Mouse (Mus musculus) liver, adult (tissue): ENCODE results near the gene Pcyt2.

Experiments
- GATA4 ChIP-seq: IDR thresholded peaks from 2 replicates; pipeline ENCODE4 v1.6.1; 2014; ENCODE audit warnings: mild to moderate bottlenecking, low read length; ENCODE audit not compliant: insufficient replicate concordance

The Pcyt2 gene

DNA sequence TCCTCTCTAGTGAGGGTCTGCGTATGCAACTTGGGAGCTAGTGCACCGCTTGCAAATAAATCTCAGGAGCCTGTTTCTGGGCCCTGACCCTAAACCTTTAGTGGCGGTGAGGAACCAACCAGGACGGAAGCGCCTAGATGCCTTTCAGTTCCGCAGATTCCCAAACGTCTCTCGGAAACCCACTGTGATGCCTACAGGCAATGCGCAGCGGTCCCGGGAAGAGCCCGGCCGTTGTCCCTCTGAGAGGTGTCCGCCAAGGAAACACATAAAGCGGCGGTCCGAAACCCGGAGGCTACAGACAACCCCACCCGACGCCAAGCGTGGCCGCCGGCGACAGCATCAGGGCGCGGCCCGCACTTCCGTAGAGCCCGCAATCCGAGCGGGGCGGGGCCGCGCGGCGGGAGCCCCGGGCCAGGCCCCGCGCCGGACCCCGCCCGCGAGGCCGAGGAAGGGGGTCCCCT lies 36.8 kb downstream of the Pcyt2 start:
- TF ChIP-seq GATA4: no peak

DNA sequence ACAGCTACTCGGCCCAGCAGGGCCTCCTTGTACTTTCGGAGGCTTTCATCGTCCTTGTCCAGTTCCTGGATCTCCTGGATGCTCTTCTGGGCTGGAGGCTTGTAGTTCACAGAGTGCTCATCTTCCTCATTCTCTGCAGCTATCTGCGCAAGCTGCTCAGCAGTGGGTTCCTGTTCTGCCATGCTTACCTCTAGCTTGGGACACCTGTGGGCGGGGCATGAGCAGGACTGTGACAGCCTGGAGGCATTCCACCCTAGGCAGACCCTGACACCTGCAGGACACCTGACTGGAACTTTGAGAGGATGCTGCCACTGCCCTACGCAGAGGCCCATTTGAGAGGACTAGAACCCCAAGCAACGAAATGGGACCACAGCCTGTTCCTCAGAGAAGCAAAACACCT lies 37.5 kb downstream of the Pcyt2 start:
- TF ChIP-seq GATA4: no peak

DNA sequence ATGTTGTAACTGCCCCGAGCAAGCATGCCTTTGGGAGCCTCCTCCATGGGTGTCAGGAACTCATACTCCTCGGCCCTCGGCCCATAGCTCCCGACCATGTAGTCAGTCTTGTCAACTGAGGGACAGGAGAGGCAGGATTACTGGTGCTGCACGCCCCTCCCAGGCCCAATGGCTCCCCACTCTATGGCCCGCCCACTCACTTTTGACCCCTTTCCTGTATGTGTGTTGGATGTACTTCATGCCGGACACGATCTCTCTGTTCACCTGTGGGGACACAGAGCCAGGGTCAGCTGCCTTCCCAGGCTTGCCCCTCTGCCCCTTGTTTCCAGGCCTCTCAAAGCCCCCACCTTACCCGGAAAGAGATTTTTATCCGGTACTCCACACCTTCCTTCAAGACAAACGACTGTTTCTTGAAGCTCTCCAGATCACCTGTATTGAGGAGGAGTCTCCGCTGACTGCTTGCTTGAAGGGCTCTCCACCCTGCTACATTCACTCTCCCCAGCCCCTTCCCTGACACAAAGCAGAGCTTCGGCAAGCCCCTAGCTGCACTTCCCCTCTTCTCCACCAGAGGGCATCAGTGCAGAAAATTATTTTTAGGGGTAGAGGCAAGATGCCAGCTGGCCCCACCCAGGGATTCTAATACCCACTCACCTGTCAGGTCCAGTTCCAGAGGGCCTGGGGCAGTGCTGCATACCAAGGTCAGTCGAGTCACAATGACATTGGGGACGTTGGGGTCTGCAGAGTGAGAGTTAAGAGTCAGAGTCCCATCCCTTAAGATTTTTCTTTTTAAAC lies 38.2 kb downstream of the Pcyt2 start:
- TF ChIP-seq GATA4: no peak

DNA sequence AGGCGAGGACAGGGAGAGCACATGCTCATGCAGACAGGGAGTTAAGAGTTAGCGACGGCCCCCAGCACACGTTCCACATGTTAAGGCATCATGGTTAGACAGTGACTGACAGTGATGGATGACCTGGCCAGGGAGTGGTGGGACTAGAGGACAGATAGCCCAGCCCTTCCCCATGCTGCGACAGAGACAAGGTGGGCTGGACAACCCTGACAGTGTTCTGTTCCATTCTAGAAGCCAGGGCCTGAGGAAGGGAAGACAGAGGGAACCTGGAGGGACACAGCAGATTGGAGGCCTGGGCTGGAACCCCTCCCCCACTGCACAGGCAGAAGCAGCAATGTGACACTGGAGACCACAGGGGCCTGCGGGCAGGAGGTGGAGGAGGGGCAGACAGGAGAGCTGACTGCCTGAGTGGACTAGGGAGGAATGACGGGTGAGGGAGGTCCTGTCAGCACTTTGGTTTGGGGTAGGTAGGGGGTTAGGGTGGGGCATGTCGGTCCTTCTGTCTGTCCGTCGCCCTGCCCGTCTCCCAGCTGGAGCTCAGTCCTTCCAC lies 39.0 kb downstream of the Pcyt2 start:
- TF ChIP-seq GATA4: no peak

DNA sequence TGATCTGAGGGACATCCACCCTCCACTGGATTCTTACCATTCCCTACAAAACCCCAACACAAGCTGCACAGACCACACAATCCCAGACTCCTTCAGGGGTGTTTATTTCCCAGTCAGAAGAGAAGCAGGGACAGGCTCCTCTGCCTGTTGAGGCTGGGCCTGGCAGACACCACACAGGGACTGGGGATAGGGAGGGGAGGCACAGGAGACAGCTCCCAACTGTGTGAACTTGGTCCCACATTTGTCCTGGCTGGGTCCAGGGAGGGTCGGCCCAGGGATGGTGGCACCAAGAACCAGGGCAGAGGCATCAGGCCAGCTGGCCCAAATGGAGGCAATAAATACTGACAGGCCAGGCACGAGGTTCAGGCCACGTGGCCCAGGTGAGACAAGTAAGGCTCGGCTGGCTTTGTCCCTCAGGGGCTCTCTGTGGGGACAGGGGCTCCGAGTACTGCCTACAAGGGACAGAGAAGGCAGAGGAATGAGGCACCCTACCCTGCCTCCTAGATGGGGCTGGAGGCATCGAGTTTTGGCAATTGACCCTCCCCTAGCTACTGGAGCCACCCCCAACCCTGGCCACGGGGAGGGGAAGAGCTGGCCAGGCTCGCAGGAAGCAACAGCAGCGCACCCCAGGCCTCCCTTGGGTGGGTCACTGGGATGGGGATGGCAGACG lies 39.6 kb downstream of the Pcyt2 start:
- no peak for TF ChIP-seq GATA4

DNA sequence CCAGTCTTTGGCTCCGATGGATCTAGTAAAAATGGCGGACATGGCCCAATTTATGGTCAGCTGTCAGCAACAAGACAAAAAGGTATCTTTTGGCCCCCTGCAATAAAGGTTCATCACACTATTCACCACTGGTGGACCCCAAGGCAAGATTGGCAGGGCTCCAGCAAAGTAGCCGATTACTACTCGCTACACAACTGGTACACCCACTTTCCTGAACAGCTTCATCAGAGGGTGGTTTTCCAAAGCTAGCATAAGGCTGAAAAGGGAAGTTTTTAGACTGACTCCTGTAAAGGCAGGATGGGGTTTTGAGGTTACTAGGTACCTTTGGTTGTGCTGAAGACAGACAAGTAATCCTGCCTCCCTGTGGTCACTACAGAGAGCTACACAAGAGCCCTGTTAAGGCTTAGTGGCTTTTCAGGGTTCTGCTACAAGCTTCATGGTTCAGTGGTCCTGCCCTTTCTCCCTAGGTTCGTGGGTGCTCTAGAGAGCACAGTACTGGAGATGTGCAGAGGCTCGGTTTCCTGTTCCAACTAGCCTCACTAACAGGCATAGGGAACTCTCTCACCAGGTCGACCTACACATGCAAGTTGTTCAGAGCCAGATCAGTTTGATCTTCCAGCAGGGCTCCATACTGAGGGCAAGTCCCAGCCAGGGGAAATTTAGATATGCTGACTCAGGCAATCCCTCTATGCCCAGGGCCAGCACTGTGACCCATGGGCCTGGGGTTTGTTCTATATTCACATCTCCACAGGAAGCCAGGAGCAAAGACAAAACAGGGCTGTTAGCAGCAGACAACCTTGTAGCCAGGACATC lies 40.3 kb downstream of the Pcyt2 start:
- no peak for TF ChIP-seq GATA4

GRCm38 (mm10) chr11:120576365-120576981 lies 41.3 kb downstream of the Pcyt2 start:
- no peak for TF ChIP-seq GATA4

- no peak for TF ChIP-seq GATA4
Observed at GRCm38 (mm10) chr11:120575940-120576339, 41.8 kb downstream of the Pcyt2 start.

- no peak for TF ChIP-seq GATA4
Observed at GRCm38 (mm10) chr11:120575046-120575445, 42.7 kb downstream of the Pcyt2 start.

DNA sequence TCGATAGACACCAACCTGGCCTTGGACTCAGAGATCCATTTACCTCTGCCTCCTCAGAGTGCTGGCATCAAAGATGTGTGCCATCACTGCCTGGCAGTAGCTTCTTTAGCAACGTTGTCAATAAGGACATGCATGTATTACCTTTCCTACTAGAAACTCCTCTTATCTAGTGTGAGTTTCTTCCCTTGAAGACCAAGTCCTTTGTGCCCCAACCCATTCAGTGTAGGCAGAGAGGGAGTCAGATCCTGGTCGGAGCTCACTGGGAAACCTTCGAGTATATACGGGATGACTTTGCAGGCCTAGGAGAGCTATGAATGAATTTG lies 43.5 kb downstream of the Pcyt2 start:
- no peak for TF ChIP-seq GATA4

- TF ChIP-seq GATA4: no peak
Observed at GRCm38 (mm10) chr11:120573585-120574277, 44.0 kb downstream of the Pcyt2 start.

GRCm38 (mm10) chr11:120572752-120573584 lies 44.8 kb downstream of the Pcyt2 start, which contains the start of gene P4hb:
Gene P4hb (minus strand): TSS chr11:120573253.
- no peak for TF ChIP-seq GATA4

GRCm38 (mm10) chr11:120572417-120572751 lies 45.4 kb downstream of the Pcyt2 start:
- no peak for TF ChIP-seq GATA4
